Mouse (Mus musculus): ENCODE measurements at regions not wholly inside any gene's neighbourhood (a gene's known extent, or its start where the extent isn't known, plus 50 kb on each side); places are given as distances from the start of the nearest gene placed in this dataset.

GRCm38 (mm10) chr13:85430040-85430439 lies 141.1 kb upstream of the Rasa1 start:
- DNase-seq, result no peak

- no peak for DNase-seq
Observed at GRCm38 (mm10) chr13:85418671-85419070, 129.7 kb upstream of the Rasa1 start.

DNA sequence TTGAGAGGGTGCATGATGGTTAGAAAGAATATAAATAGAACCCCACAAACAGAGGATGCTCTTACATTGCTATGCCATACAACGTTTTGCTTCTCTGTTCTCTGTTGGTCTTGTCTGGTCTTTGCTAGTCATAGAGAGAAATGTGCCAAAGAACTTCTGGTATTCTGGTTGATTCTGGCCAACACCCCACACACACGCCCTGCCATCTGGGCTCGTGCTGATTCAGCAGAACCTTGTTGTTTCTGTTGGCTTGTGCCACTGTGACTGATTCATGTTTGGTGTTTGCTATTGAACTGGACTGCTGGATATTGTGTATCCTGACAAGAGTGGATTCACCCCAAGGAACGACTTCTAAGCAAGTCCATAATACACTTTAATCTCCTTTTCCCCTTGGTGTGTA lies 126.0 kb upstream of the Rasa1 start:
- no peak for DNase-seq

- DNase-seq, result no peak
Observed at GRCm38 (mm10) chr13:85411327-85411726, 122.4 kb upstream of the Rasa1 start.

GRCm38 (mm10) chr13:85398834-85399233 lies 109.9 kb upstream of the Rasa1 start:
- DNase-seq, result no peak

DNA sequence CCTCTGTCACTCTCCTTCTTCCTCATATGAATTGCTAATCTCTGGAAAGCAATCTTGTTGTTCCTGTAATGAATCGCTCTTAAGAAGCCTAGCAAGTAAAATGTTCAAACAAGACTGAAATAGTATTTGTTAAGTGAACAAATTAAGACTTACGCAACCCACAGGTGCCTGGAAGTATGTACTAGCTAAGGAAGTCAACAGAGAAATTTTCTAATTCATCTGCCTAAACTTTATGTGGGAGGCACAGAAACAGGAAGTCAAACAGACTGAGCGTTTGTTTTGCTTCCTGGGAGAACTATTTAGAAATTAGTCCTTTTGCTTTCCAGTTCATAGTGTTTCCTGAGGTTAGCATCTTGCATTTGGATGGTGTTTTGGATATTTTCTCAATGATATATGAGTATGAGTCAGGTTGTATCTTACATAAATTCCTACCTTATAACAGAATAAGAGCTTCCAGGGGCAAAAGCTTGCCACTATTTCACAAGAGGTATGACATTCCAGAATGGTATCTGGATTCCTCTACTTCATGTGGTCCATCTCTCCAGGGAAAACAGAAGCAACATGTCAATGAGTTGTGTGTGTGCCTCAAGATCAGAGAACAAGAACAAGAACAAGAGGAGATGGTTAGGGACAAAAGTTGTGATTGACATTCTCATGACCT lies 87.5 kb upstream of the Rasa1 start:
- DNase-seq, result no peak

GRCm38 (mm10) chr13:85359621-85360020 lies 70.7 kb upstream of the Rasa1 start:
- no peak for DNase-seq

GRCm38 (mm10) chr13:85359143-85359542 lies 70.2 kb upstream of the Rasa1 start:
- no peak for DNase-seq

DNA sequence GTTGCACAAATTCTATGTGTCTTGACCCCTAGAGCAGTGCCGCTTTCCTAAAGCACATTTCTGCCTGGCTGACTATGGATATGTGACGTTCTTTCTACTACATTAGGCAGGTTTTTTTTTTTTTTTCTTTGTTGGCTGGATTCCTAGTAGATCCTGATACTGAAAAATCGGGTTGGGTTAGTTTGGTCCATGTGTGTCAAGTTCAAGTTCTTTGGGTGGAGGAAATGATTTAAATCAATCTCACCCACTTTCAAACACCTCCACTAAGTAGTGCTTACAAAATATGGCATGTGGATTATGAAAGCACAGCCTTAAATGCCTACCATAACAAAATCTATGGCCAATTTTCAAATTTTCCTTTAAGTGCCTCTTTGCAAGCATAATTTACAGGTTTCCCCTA lies 63.1 kb upstream of the Rasa1 start:
- DNase-seq, result no peak

Data from lung, postnatal 4 days (tissue).